Mouse (Mus musculus) heart, embryonic 12.5 days (tissue): ENCODE results near the gene Jmjd4. TPM values are rescaled to one million over a fixed set of nuclear protein-coding genes. Genes with fewer than 3 reads are reported as not detected.

Source experiments
- ATAC-seq: fragments of 200-750 bp; cut with Nextera tagmentation; 2 replicates; pipeline ENCODE4 v1.8.0; 2017; ENCODE audit warnings: moderate TSS enrichment, moderate library complexity; ENCODE audit not compliant: insufficient number of reproducible peaks, low FRiP score
- H3K27ac ChIP-seq: fragments of 300-500 bp; sonication (generic); 2 replicates; pipeline ENCODE4 v1.5.1; 2016; ENCODE audit warnings: mild to moderate bottlenecking, moderate library complexity; ENCODE audit not compliant: poor library complexity, severe bottlenecking
- H3K27me3 ChIP-seq: fragments of 300-500 bp; sonication (generic); replicated peaks from 2 replicates; pipeline ENCODE4 v1.6.1; 2016; ENCODE audit warnings: mild to moderate bottlenecking, moderate library complexity
- H3K36me3 ChIP-seq: fragments of 300-500 bp; sonication (generic); 2 replicates; pipeline ENCODE4 v1.6.1; 2016; ENCODE audit warnings: mild to moderate bottlenecking, moderate library complexity
- H3K4me1 ChIP-seq: fragments of 300-500 bp; sonication (generic); replicated peaks from 2 replicates; pipeline ENCODE4 v1.6.1; 2016; ENCODE audit warnings: mild to moderate bottlenecking
- H3K4me2 ChIP-seq: fragments of 300-500 bp; sonication (generic); 2 replicates; pipeline ENCODE4 v1.6.1; 2016; ENCODE audit warnings: mild to moderate bottlenecking, moderate library complexity
- H3K4me3 ChIP-seq: fragments of 300-500 bp; sonication (generic); 2 replicates; pipeline ENCODE4 v1.5.1; 2016; ENCODE audit warnings: mild to moderate bottlenecking
- H3K9ac ChIP-seq: fragments of 300-500 bp; sonication (generic); 2 replicates; pipeline ENCODE4 v1.6.1; 2016; ENCODE audit warnings: mild to moderate bottlenecking, moderate library complexity
- H3K9me3 ChIP-seq: fragments of 300-500 bp; sonication (generic); replicated peaks from 2 replicates; pipeline ENCODE4 v1.6.1; 2016; ENCODE audit warnings: mild to moderate bottlenecking, moderate library complexity
- WGBS: fragments of 180-500 bp; shearing (Covaris S2); methylation state at CpG from one replicate; pipeline ENCODE4 v1.1.7; 2016; 5-methylcytosine and 5-hydroxymethylcytosine counted together
- polyA plus RNA-seq: library from polyadenylated mRNA; unstranded; fragments of >200 nt; fragmentation: Nextera tagmentation; extraction: Ambion mirVana; gene quantifications from 2 replicates; pipeline ENCODE4 v1.2.1, GENCODE M21; 2016

Jmjd4 gene
- polyA plus RNA-seq, 1 experiment from 2014 or later: 11.7 TPM

GRCm38 (mm10) chr11:59471413-59472325, 21.8 kb downstream of the Jmjd4 start:
- Histone ChIP-seq H3K27ac (peak overlapping the region; percentile 66), H3K4me2 (peak overlapping the region; percentile 89), H3K4me3 (peak overlapping the region; percentile 91), H3K9me3 (peaks cover 5% of the 10 kb centered on the region), H3K27me3 (no peaks in the 10 kb centered on the region), H3K36me3 (peaks cover 6% of the 10 kb centered on the region), H3K4me1 (peaks cover 19% of the 10 kb centered on the region), H3K9ac (peak overlapping the region; percentile 87)
- ATAC-seq: peak; percentile 65
- 8% methylated on average over 37 of the region's 37 CpGs for WGBS

- Histone ChIP-seq H3K9me3 (no peaks in the 10 kb centered on the region), H3K4me3 (peak within 1 kb of the TSS; percentile 91), H3K4me1 (peaks cover 19% of the 10 kb centered on the region), H3K27me3 (no peaks in the 10 kb centered on the region), H3K9ac (peak within 1 kb of the TSS; percentile 87), H3K4me2 (peak within 1 kb of the TSS; percentile 89), H3K27ac (peak within 1 kb of the TSS; percentile 66), H3K36me3 (no peaks in the 10 kb centered on the region)
- ATAC-seq: peak; percentile 83
- under 1% methylated on average over 19 of the region's 19 CpGs for WGBS
Observed at GRCm38 (mm10) chr11:59472326-59472677, 22.5 kb downstream of the Jmjd4 start, which contains the start of gene Zfp867. Gene Zfp867 (minus strand): TSS chr11:59472474.

GRCm38 (mm10) chr11:59477240-59477639, 27.4 kb downstream of the Jmjd4 start:
- no peak overlapping the region for H3K9ac ChIP-seq
- peaks cover 13% of the 10 kb centered on the region; the same call in 1 of the 2 replicates for H3K4me1 ChIP-seq
- no peak overlapping the region for H3K27ac ChIP-seq
- H3K4me3 ChIP-seq: no peak overlapping the region
- H3K27me3 ChIP-seq: no peaks in the 10 kb centered on the region
- H3K9me3 ChIP-seq: no peaks in the 10 kb centered on the region
- ATAC-seq: no peak
- no peak overlapping the region for H3K4me2 ChIP-seq
- WGBS: 67% methylated on average over 6 of the region's 6 CpGs
- H3K36me3 ChIP-seq: no peaks in the 10 kb centered on the region

- no peak for ATAC-seq
- H3K4me3 ChIP-seq: no peak overlapping the region
- H3K36me3 ChIP-seq: peaks cover 32% of the 10 kb centered on the region
- WGBS: 7% methylated on average over 2 of the region's 2 CpGs
- no peak overlapping the region for H3K4me2 ChIP-seq
- no peak overlapping the region for H3K9ac ChIP-seq
- no peaks in the 10 kb centered on the region for H3K27me3 ChIP-seq
- no peak overlapping the region for H3K27ac ChIP-seq
- H3K4me1 ChIP-seq: no peaks in the 10 kb centered on the region
- H3K9me3 ChIP-seq: no peaks in the 10 kb centered on the region
Observed at GRCm38 (mm10) chr11:59483212-59483611, 33.4 kb downstream of the Jmjd4 start.

- Histone ChIP-seq H3K4me2 (no peak overlapping the region), H3K9ac (no peak overlapping the region), H3K27me3 (no peaks in the 10 kb centered on the region), H3K9me3 (no peaks in the 10 kb centered on the region), H3K4me1 (no peaks in the 10 kb centered on the region), H3K4me3 (no peak overlapping the region), H3K36me3 (peaks cover 52% of the 10 kb centered on the region), H3K27ac (no peak overlapping the region)
- 57% methylated on average over 2 of the region's 2 CpGs for WGBS
- ATAC-seq: no peak
Observed at GRCm38 (mm10) chr11:59485641-59486040, 35.8 kb downstream of the Jmjd4 start.

- H3K4me3 ChIP-seq: no peak overlapping the region
- no peak overlapping the region for H3K4me2 ChIP-seq
- H3K9ac ChIP-seq: no peak overlapping the region
- H3K9me3 ChIP-seq: no peaks in the 10 kb centered on the region
- H3K36me3 ChIP-seq: peaks cover 57% of the 10 kb centered on the region
- H3K27ac ChIP-seq: no peak overlapping the region
- no peaks in the 10 kb centered on the region for H3K4me1 ChIP-seq
- no peaks in the 10 kb centered on the region for H3K27me3 ChIP-seq
- 64% methylated on average over 8 of the region's 8 CpGs for WGBS
- no peak for ATAC-seq
Observed at GRCm38 (mm10) chr11:59486222-59486621, 36.4 kb downstream of the Jmjd4 start.

- Histone ChIP-seq H3K9me3 (0 out of 2 replicates have a peak, but pooled peaks cover 3% of the 10 kb centered on the region), H3K4me2 (no peak overlapping the region), H3K4me3 (no peak overlapping the region), H3K4me1 (no peaks in the 10 kb centered on the region), H3K9ac (no peak overlapping the region), H3K36me3 (peaks cover 96% of the 10 kb centered on the region), H3K27ac (0 out of 2 replicates have a peak overlapping the region, but pooled peaks have one; percentile 18), H3K27me3 (no peaks in the 10 kb centered on the region)
- WGBS: 71% methylated on average over 6 of the region's 6 CpGs
- ATAC-seq: no peak
Observed at GRCm38 (mm10) chr11:59496672-59497310, 46.9 kb downstream of the Jmjd4 start.

GRCm38 (mm10) chr11:59497747-59498146, 47.9 kb downstream of the Jmjd4 start:
- H3K27ac ChIP-seq: no peak overlapping the region
- H3K4me3 ChIP-seq: no peak overlapping the region
- H3K4me1 ChIP-seq: no peaks in the 10 kb centered on the region
- H3K4me2 ChIP-seq: no peak overlapping the region
- 90% methylated on average over 7 of the region's 7 CpGs for WGBS
- H3K27me3 ChIP-seq: no peaks in the 10 kb centered on the region
- no peak overlapping the region for H3K9ac ChIP-seq
- no peak for ATAC-seq
- peaks cover 96% of the 10 kb centered on the region for H3K36me3 ChIP-seq
- 0 out of 2 replicates have a peak, but pooled peaks cover 3% of the 10 kb centered on the region for H3K9me3 ChIP-seq

GRCm38 (mm10) chr11:59501978-59502700, 52.3 kb downstream of the Jmjd4 start:
- Histone ChIP-seq H3K4me1 (peaks cover 8% of the 10 kb centered on the region), H3K9me3 (0 out of 2 replicates have a peak, but pooled peaks cover 3% of the 10 kb centered on the region), H3K27ac (no peak overlapping the region), H3K27me3 (no peaks in the 10 kb centered on the region), H3K4me2 (no peak overlapping the region), H3K36me3 (peaks cover 74% of the 10 kb centered on the region), H3K9ac (no peak overlapping the region), H3K4me3 (no peak overlapping the region)
- ATAC-seq: no peak
- 84% methylated on average over 5 of the region's 5 CpGs for WGBS

GRCm38 (mm10) chr11:59505351-59505838, 55.5 kb downstream of the Jmjd4 start:
- peaks cover 41% of the 10 kb centered on the region for H3K36me3 ChIP-seq
- no peaks in the 10 kb centered on the region for H3K27me3 ChIP-seq
- peak overlapping the region; percentile 89 for H3K27ac ChIP-seq
- ATAC-seq: peak; percentile 26
- peak overlapping the region; percentile 82 for H3K4me3 ChIP-seq
- H3K4me2 ChIP-seq: peak overlapping the region; percentile 87
- peaks cover 16% of the 10 kb centered on the region for H3K4me1 ChIP-seq
- H3K9ac ChIP-seq: peak overlapping the region; percentile 94
- WGBS: under 1% methylated on average over 21 of the region's 21 CpGs
- no peaks in the 10 kb centered on the region for H3K9me3 ChIP-seq
